Mouse (Mus musculus): ENCODE results near the gene Srebf1.

Gene Srebf1

GRCm38 (mm10) chr11:60208201-60208600 is 14.2 kb downstream of the Srebf1 start:
- DNase-seq (ENCODE audit: low spot score in 2 of 2), result no peak

- no peak for DNase-seq (ENCODE audit: low spot score in 2 of 2)
These were observed 16.2 kb downstream of the Srebf1 start for GRCm38 (mm10) chr11:60206207-60206606.

DNA sequence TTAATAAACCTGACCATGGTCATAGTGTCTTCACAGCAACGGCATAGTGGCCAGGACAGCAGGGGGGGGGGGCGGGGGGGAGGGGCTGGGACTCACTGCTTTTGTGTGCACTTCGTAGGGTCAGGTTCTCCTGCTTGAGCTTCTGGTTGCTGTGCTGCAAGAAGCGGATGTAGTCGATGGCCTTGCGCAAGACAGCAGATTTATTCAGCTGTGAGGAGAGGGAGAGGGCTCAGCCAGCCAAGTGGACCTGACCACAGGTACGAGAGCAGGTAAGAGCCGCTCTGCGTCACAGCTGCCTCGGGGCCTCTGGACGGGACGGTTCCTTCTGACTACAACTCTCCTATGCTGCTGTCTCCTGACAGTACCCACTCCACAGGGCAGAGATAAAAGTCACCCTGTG is 17.4 kb downstream of the Srebf1 start:
- DNase-seq (ENCODE audit: low spot score in 2 of 2), result no peak

DNA sequence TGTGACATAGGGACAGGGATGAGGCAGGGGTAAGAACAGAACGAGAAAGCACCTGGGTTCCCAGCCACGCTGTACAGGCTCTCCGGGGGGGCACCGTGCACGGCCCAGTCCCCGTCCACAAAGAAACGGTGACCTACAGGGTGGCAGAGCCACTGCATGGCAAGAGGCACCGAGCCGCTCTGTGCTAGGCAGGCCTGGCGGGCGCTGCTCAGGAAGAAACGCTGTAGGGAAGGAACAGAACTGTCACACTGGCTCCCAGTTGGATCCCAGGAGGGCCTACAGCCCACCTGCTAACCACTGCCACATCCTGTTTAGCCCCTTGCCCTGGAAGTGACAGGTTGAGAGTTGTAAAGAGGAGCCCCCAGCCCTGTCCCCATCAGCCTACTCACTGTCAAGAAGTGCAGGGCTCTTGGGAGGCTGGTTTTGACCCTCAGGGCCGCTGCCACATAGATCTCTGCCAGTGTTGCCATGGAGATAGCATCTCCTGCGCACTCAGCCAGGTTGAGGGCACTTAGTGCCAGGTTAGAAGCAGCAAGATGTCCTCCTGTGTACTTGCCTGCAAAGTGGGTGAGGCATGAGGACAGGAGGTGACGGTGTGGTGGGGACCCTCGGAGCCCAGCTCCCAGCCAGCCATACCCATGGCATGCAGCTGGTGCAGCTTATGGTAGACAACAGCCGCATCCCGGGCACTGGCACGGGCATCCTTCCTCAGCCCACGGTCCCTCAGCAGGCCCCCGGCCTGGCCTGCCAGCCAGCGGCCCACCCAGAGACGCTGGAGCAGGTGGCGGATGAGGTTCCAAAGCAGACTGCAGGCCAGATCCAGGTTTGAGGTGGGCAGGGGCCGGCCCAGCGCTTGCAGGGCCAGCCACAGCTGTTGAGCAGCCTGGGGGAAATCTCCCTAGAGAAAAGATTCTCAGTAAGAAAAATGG is 19.4 kb downstream of the Srebf1 start:
- DNase-seq (ENCODE audit: low spot score in 2 of 2), result no peak

GRCm38 (mm10) chr11:60200384-60200783 is 22.0 kb downstream of the Srebf1 start:
- no peak for DNase-seq (ENCODE audit: low spot score in 2 of 2)

GRCm38 (mm10) chr11:60199702-60200184 is 22.6 kb downstream of the Srebf1 start:
- DNase-seq (ENCODE audit: low spot score in 2 of 2), result peak; percentile 85 to 89

DNA sequence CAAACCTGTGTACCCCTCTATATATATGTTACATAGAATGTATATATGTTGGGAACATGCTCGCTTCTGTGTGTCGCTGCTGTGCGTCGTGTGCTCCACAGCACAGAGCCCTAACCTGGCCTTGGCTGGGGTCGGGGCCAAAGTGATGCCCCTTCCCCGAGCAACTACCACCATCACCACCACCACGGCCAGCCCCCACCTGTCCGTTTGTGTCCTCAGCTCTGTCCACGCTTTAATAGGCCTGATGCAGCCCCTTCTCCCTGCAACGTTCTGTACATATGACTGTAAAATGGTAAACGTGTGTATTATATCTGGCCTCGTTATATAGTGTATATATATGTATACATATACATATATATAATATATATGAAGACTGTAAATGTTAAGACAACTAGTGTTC is 23.7 kb downstream of the Srebf1 start:
- DNase-seq (ENCODE audit: low spot score in 2 of 2), result no peak

GRCm38 (mm10) chr11:60197998-60198619 is 24.3 kb downstream of the Srebf1 start:
- no peak for DNase-seq (ENCODE audit: low spot score in 2 of 2)

DNA sequence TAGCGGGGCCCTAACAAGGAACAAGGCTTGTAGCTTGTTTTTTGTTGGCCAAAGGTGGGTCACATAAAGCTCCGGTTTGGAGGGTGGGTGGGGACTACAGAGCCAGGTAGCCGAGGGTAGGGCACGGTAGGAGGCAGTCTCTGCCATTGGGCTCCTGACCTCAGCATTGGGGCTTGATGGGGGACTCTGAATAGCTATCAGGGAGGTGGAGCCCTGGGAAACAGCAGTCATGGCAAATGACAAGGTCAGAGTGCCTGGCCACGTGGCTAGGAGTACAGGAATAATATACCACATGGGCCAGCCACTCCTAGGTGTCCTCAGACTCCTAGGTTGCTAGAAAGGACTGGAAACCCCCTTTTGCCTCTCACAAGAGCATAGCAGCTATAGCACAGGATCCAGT is 26.0 kb downstream of the Srebf1 start:
- no peak for DNase-seq (ENCODE audit: low spot score in 2 of 2)

- DNase-seq (ENCODE audit: low spot score in 2 of 2), result no peak
These were observed 27.3 kb downstream of the Srebf1 start for GRCm38 (mm10) chr11:60195108-60195507.

- no peak for DNase-seq (ENCODE audit: low spot score in 2 of 2)
These were observed 28.8 kb downstream of the Srebf1 start for GRCm38 (mm10) chr11:60193556-60193955.

DNA sequence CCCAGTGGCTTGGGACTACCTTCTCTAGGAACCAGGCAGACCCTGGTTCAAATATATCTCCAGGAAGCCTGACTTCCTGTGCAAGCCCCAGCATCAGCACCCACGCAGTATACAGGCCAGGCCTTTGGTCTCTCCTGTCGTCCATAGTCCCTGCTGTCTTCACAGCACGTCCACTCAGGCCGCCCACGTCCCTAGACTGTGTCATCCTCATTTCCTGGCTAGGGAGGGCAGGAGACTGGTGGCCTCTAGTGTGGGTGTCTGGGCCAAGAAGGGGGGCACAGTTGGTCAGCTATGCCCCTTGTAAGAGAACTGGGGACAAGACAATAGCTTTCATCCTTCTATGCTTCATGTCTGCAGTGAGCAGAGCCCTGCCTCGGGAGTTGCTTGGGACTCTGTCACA is 29.8 kb downstream of the Srebf1 start:
- DNase-seq (ENCODE audit: low spot score in 2 of 2), result no peak

DNA sequence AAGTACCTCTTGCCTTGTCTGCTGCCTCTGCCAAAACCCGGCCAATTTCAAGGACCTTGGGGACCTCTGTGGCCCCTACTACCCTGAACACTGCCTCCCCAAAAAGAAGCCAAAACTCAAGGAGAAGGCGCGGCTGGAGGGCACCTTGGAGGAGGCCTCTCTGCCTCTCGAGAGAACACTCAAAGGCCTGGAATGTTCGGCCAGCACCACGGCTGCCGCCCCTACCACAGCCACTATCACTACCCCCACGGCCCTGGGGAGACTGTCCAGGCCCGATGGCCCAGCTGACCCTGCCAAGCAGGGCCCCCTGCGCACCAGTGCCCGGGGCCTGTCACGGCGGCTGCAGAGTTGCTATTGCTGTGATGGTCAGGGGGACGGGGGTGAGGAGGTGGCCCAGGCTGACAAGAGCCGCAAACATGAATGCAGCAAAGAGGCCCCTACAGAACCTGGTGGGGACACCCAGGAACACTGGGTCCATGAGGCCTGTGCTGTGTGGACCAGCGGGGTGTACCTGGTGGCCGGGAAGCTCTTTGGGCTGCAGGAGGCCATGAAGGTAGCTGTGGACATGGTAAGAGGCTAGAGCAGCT is 32.2 kb downstream of the Srebf1 start:
- no peak for DNase-seq (ENCODE audit: low spot score in 2 of 2)

- peak; percentile 60 to 61 for DNase-seq (ENCODE audit: low spot score in 2 of 2)
These were observed 32.8 kb downstream of the Srebf1 start for GRCm38 (mm10) chr11:60189501-60190040.

- DNase-seq (ENCODE audit: low spot score in 2 of 2), result no peak
These were observed 34.0 kb downstream of the Srebf1 start for GRCm38 (mm10) chr11:60188275-60188853.

DNA sequence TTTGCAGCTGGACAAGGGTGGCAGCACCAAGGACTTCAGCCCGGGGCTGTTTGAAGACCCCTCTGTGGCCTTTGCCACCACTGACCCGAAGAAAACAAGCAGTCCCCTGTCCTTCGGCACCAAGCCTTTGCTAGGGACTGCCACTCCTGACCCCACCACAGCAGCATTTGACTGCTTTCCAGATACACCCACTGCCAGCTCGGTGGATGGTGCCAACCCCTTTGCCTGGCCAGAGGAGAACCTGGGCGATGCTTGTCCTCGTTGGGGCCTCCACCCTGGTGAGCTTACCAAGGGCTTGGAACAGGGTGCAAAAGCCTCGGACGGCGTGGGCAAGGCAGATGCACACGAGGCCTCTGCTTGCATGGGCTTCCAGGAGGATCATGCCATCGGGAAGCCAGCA is 35.3 kb downstream of the Srebf1 start:
- no peak for DNase-seq (ENCODE audit: low spot score in 2 of 2)

DNA sequence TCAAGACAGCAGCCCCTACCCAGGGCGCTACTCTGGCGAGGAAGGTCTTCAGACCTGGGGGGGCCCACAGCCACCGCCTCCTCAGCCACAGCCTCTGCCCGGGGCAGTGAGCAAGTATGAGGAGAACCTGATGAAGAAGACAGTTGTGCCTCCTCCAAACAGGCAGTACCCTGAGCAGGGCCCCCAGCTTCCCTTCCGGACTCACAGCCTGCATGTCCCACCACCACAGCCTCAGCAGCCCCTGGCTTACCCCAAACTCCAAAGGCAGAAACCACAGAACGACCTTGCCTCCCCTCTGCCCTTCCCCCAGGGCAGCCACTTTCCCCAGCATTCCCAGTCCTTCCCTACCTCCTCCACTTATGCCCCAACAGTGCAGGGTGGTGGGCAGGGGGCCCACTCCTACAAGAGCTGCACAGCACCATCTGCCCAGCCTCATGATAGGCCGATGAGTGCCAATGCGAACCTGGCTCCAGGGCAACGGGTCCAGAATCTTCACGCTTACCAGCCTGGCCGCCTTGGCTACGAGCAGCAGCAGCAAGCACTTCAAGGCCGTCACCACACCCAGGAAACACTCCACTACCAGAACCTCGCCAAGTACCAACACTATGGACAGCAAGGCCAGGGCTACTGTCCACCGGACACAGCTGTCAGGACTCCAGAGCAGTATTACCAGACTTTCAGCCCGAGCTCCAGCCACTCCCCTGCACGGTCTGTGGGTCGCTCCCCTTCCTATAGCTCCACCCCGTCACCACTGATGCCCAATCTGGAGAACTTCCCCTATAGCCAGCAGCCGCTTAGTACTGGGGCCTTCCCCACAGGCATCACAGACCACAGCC is 36.8 kb downstream of the Srebf1 start:
- no peak for DNase-seq (ENCODE audit: low spot score in 2 of 2)

GRCm38 (mm10) chr11:60184346-60185325 is 37.7 kb downstream of the Srebf1 start:
- no peak for DNase-seq (ENCODE audit: low spot score in 2 of 2)

GRCm38 (mm10) chr11:60182741-60183140 is 39.6 kb downstream of the Srebf1 start:
- no peak for DNase-seq (ENCODE audit: low spot score in 2 of 2)

Measured in heart, adult 9 months (tissue).